Mouse (Mus musculus) gastrocnemius, postnatal 10 days (tissue): Measurements from ENCODE around the gene Spert. TPM values are rescaled to one million over a fixed set of nuclear protein-coding genes. Genes with fewer than 3 reads are reported as not detected.

ENCODE experiments used
- DNase-seq: peaks from one replicate; pipeline ENCODE4 v3.0.0; 2021; ENCODE audit warnings: mixed read lengths
- long read RNA-seq, 2 experiments: library from polyadenylated mRNA; stranded (forward); transcript quantifications; one replicate each; pipeline ENCODE4 v2.0.0; 2021
- total RNA-seq, 2 experiments: library from RNA; stranded (reverse); gene quantifications; 2 replicates each; pipeline ENCODE4 v1.2.3; 2021

Spert gene
- not detected for total RNA-seq
- long read RNA-seq, experiment 1: 0 reads
- long read RNA-seq, experiment 2: 0 reads

DNA sequence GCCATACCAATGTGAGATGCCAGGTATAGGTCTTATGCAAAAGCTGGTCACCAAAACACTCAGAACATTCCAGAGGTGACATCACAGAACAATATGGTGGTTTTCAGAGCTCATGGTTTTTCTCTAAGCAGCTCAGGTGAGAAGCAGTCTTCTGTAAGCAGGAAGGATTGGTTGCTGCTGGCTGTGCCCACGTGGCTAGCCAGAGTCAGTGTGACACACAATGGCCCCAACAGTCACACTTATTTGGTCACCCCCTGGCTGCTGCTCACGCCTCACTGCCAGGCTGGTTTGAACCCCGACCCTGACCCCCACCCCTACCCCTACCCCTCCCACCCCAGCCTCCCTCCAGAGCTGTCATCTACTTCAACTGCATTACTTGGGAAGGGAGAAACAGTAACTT lies at the start of gene Spert:
Gene Spert, minus strand, starts transcription at position 139 of the 400 bp plus-strand sequence.
- DNase-seq: no peak

DNA sequence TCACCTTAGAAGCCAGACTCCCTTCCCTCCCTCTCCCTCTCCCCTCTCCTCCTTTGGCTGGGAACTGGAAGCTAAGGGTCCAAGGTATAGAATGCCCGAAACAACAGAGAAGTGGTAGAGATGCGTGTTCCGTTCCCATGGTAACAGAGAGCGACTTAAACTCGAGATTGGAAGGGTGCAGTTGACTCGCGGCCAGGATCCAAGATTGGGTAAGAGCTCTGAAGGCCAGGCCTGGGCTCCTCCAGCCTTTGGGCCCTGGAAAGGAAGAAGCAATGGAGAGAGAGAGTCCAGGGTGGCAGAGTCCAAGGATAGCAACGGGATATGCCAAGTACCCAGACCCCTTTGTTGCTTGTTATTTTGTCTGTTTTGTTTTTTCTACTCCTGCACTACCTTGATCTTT lies 49.2 kb upstream of the Spert start, which contains the start of gene Erich6b:
Gene Erich6b, plus strand, starts transcription at position 180 of the 400 bp plus-strand sequence.
- DNase-seq: no peak

DNA sequence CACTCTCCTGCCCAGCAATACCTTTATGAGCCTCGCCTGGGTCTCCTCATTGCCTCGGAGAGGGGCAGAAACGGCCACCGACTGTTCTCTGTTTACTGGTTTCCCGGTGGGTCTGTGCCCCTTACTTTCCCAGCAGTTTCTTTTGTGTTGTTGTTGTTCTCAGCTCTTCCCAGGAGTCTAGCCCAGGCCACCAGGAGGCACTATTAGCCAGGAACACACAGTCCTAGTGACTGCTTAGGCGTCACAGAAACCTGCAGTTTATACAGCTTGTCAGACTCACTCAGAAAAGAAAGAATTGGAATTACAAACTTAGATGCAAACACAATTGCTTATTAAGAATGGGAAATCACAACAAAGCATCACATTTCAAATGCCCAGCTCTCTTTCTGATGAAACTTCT lies 48.5 kb upstream of the Spert start:
- DNase-seq: no peak

DNA sequence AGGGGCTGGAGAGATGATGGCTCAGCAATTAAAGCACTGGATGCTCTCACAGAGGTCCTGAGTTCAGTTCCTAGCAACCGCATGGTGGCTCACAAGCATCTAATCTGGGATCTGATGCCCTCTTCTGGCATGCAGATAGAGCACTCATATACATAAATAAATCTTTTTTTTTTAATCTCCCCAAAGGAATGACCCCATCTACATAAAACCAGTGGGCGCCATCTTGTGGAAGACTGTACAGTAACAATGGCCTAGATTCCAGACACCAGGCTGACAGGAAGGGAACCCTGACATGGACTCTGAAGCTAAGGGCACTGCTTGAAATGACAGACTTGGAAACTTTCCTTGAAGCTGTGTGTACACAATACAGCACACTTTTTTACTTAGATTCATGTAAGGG lies 47.9 kb upstream of the Spert start:
- DNase-seq: no peak

DNA sequence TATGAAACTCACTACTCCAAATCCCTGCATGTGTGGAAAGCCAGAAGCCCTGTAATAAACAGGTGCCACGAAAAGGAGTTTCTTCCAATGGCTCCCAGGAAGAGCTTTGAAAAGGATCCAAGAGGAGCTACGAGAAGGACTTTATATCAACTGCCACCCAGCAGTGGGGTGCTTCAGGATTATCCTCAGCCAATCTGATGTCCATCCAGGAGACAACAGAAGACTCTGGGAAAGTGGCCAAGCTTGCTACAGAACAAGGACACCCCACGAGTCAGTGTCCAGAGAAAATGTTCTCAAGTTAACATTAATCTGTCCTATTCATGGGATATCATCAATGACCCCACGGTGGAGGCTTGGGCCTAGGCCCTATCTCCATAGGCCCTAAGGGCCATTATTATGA lies 44.7 kb upstream of the Spert start:
- DNase-seq: no peak

DNA sequence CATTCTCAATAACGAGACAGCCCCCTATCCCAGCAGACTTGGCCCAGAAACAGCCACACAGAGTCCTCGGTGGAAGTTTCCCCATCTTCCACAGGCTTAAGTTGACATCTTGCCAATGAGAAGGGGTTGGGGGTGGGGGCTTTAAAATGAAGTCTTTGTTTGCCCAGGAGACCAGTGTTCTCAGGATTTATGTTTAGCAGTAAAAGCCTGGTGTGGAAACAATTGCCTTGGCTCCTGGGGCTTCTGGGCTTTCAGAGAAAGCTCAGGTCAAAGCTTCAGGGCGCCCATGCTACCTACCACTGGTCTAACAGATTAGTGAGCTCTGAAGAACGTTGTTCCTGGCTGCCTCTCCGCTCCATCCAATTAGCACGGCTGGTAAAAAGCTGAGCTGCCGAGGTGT lies 43.2 kb upstream of the Spert start:
- DNase-seq: no peak

DNA sequence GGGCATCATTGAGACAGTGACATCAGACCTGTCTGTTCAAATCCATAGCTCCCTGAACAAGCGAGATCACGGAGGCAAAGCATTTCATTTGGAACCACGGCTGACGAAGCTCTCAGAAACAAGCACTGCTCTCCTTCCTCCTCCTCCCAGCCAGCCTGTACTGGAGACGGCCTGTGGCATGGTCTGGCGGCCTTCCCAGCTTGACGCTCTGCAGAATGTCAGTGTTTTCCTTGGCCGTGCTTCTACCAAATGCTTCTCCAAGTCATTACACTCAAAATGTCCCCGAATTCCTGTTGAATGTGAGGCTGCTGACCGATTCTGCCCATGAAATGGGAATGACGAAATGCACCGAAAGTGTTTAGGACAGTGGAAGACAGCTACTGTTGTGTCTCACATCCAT lies 42.4 kb upstream of the Spert start:
- no peak for DNase-seq

DNA sequence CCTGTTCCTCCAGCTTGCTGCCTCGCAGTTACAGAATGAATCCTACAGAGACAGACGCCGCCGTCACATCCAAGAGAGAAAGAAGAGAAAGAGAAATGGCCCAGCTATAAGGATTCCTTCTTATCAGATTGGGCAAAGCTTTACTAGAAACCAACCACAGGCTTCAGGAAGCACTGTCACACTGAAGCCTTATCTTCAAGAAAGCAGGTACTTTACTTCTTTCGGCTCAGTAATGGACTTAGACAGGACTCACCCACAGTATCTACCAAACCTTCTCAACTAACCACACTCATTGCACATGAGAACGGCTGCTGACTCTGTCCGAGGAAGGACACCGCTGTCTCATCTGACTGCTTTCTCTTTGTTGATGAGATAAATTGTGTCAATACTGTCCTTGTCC lies 36.0 kb upstream of the Spert start:
- no peak for DNase-seq

DNA sequence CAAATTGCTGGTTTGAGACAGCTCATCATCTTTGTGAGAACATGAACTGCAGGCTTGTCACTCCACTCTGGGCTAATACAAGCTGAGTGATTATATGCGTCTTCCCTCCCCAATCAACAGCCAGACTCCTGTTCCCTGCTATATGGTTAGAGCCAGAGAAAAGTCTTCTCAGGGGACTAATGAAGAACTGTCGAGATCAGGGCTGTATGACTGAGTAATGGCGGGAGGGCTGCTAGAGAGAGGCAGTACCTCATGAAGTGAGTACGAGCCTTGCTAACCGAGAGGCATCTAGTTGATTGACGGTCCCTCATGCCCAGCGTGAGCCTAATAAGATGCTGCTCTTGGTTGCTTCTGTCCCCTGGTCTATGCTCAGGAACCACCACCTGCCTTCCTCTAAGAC lies 30.1 kb upstream of the Spert start:
- no peak for DNase-seq

DNA sequence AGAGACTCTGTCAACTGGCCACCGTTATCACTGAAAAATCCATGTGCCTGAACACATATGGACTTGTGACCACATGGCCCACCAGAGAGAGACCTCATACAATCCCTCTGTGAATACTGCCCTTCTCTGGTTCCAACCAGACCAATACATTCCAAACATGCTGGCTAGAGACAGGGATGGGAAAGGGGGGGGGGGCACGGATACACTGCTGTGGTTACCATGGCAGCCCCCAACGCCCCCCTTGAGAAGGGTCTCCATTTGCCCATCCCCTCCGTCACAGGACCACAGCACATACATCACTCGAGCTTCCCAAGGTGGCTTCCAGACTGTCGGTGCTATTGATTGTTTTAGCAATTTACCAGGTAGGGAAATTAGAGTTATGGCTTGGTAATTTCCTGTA lies 23.5 kb upstream of the Spert start:
- DNase-seq: no peak

DNA sequence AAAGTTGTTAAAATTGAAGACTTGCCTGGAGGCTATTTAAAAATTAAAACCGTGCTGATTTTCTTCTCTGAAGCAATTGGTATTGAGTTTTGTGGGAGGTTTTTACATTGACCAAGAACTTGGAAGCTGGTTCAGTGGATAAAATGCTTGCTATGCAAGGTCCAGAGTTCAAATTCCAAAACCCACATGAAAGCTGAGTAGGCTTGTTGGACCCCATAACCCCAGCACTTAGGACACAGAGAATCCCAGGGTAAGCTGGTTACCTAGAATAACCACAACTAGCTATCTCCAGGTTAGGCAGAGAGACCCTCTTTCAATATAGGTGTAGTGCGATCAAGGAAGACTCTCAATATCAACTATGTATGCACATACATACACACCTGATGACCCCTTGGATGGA lies 16.3 kb upstream of the Spert start:
- no peak for DNase-seq

DNA sequence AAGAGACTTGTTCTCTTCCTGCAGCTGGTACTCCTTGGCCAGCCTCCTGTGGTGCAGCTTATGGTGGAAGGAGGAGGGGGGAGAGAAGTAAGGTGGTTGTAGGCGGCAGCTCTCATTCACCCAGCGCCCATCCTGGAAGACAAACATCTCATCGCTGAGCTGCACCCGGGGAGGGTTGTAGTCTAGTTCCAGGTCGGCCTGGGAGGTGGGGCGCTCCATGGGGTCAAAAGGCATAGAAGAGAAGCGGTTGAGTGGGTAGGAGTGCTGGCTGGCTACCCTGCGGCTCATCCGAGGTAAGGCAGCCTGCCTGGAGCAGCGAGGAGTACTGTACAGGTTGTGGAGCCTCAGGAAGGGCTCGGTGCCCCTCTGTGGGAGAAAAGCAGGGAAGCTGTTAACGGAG lies 9.0 kb downstream of the Spert start:
- DNase-seq: no peak

DNA sequence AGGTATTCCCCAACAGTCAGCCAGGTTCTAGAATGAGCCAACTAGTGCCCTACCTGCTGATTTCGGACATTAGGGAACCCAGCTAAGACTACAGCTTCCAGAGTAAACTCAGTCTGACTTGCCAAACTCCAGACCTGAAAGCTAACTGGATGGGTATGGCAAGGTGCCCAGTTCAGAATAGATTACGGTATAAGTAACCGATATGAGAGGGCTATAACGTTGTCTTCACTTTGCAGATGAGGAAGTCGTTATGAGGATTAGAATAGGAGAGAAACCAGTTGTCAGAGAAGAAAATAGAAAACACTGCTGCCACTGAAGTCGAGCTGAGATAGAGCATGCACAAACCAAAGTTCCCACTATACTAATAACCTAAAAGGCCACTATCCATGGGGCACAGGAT lies 13.9 kb downstream of the Spert start:
- DNase-seq: no peak

DNA sequence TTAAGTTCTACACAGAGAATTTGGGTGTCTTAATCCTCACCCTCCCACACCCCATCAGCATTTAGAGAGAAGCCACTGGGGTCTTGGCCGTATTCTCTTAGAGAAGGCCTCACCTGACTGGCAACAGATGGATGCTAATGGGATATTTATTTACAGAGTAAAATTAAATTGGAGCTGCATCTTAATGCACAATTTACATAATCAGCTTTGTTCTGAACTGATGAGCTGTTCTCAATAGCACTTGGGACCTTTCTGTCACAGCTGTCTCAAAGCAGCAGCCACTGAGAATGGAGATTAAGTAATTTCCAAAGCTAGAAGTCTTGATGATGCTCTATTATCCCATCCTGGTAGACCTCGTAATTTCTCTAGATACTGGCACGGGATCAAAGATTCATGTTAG lies 26.6 kb downstream of the Spert start:
- DNase-seq: no peak

DNA sequence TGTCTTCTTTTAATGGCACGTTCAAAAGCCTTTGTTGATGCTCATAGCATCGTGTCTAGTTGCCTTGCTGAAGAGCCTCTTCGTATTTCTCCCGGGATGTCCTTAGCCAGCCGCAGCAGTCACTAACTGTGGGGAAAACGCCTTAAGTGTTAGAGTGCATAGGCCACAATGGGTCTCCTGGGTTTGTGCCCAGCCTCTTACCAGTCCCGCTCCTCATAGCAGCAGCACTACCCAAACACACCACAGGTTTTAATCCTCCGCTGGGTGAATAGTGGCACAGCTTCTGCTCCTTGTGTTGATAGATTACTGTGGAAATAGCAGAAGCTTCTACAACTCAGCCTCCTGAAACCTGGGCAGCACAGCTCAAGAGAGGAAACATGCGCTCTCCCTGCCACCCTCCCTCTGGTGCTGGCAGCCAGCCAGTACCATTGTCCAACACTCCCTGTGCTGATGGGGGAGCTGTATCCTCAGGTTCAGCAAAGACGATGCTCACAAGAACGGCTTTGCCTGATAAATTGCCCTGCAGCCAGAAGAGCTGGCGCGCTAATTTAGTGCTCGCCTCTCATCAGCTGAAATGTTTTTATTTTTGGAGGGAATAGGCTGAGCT lies 27.3 kb downstream of the Spert start:
- DNase-seq: peak; percentile 37

DNA sequence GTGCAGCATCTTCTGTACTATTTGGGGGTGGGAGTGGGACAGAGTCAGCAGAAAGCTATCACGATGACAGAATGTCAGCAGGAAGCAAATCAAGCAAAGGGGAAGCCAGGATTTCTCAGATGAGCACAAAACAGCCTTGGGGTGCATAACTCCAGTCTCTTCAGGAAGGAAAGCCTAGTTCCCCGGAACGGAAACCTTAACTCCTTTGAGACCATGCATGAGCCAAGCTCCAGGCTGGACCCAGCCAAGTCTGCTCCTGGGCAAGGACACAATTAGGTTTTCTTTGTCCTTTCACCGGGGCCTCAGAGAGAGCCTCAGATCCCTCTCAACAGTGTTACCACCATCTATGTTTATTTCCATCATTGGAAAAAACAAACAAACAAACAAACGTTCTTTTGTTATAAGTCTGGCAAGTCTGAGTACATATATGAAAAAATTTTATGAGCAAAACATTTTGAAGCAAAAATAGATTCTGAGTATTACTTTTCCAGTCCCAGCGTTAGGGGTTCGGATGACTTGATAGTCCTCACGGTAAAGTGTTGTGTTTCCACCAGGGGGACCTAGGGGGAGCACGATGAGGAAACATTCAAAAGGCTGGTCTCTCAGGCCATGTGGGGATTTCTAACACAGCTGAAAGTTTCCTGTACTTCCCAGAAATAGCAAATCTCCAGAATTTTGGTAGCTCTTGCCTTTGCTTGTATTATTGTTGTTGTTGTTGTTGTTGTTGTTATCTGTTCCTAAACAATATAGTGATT lies 31.2 kb downstream of the Spert start:
- DNase-seq: no peak

DNA sequence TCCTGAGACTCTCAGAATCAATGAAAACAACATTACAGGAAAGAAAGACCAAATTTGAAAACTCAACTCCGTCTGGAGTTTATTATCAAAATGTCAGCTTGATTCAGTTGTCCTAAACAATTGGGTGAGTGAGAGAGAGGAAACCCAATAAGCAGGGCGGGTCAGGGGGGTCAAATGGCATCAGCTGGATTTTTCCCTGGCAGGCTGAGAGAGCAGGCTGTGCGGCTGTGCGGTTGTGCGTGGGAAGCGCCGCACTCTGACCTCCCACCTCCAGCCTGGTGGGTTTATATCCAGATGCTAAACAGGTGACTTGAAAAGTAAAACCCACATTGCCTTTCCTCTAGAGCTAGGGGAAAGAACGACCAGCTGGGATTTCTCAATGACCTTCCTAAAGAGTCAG lies 51.2 kb downstream of the Spert start:
- no peak for DNase-seq

DNA sequence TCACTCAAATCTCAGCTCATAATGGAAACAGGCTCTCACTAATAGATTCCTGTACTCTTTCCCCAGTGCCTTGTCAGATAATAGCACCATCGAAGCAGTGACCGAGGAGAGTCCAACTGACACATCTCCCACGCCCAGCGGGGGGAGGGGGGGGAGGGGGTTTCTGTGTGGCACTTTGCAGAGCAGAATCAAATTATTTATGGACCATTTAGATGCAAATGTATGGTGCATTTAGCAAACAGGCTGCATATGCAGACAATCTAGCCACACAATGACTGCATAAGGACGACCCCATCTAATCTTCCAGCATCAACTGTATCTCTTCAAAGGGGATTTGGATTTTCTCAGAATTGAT lies 51.9 kb downstream of the Spert start:
- no peak for DNase-seq

DNA sequence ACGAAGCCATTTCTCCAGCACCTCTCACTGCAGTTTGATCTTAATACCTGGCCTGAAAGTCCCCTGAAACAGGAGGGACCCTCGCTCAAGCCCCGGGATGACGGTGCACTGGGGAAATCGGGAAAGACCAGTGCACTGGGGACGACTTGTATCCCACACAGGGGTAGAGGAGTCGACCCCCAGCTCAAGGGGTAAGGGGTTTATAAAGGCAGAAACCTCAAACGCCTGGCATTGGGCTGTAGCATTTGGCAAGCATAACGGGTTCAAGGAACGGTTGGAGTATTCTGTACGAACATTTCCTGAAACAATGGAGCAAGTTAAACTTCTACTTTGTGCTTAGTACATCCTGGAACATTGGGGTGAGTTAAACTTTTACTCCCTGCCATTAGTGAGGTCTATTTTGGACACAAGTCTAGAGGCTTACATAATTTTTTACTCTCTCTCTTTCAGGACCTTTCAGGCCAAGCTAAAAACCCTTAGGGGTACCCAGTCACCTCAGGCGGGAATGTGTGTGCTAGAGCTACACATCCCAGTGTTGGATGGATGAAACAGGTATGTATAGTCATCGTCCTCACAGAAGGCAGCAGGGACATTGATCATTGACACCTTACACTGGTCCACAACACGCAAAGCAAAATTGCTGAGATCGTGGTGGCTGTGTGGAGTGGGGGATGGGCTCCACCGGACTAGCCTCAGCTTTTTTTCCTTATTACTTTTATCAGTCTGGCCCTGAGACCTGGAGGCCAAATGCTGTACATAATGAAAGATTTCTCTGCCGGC lies 52.5 kb downstream of the Spert start:
- DNase-seq: no peak

DNA sequence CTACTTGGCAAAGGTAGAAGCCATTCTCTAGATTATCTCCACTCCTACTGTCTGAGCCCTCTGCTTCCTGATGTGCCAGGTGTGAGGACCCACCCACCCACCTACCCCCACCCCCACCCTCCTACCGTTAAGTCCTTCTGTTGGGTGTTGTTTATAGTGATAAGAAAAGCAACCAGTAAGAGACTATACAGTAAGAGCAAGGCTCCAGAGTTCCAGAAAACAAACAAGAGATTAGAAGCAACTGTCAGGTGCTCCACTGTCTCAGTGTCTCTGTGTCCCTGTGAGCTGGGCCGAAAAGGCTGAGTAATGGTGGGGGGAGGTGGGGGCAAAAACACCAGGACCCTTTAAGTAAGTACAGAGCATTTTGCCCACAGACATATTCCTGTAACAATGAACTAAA lies 53.7 kb downstream of the Spert start:
- DNase-seq: no peak
